Mouse (Mus musculus) cerebellum, postnatal 14 days (tissue): ENCODE measurements at regions not wholly inside any gene's neighbourhood (a gene's known extent, or its start where the extent isn't known, plus 50 kb on each side); places are given as distances from the start of the nearest gene placed in this dataset.

Source experiments
- DNase-seq, 2 experiments: peaks; one replicate each; pipeline ENCODE4 v3.0.0; 2021; ENCODE audit warnings: mixed read lengths in 2 of 2

- peak; percentile 9 to 23 for DNase-seq
These were observed 85.2 kb upstream of the Cdkn2b start for GRCm38 (mm10) chr4:89396020-89396419.

- DNase-seq: no peak
These were observed 84.5 kb upstream of the Cdkn2b start for GRCm38 (mm10) chr4:89395336-89395735.

- no peak for DNase-seq
These were observed 82.4 kb upstream of the Cdkn2b start for GRCm38 (mm10) chr4:89393251-89393711.

- no peak for DNase-seq
These were observed 82.0 kb upstream of the Cdkn2b start for GRCm38 (mm10) chr4:89392791-89393190.

- no peak for DNase-seq
These were observed 80.8 kb upstream of the Cdkn2b start for GRCm38 (mm10) chr4:89391463-89392308.

GRCm38 (mm10) chr4:89383548-89383947 is 72.7 kb upstream of the Cdkn2b start:
- no peak for DNase-seq

- DNase-seq: no peak
These were observed 71.7 kb upstream of the Cdkn2b start for GRCm38 (mm10) chr4:89382434-89382976.

- DNase-seq: no peak
These were observed 70.9 kb upstream of the Cdkn2b start for GRCm38 (mm10) chr4:89381763-89382162.

GRCm38 (mm10) chr4:89381077-89381476 is 70.2 kb upstream of the Cdkn2b start:
- DNase-seq: no peak

GRCm38 (mm10) chr4:89380330-89380945 is 69.6 kb upstream of the Cdkn2b start:
- DNase-seq: no peak

GRCm38 (mm10) chr4:89379622-89380329 is 68.9 kb upstream of the Cdkn2b start:
- no peak for DNase-seq

GRCm38 (mm10) chr4:89372631-89373030 is 61.8 kb upstream of the Cdkn2b start:
- DNase-seq: no peak

- peak; percentile 43 to 61 for DNase-seq
These were observed 58.1 kb upstream of the Cdkn2b start for GRCm38 (mm10) chr4:89368850-89369524.

GRCm38 (mm10) chr4:89366581-89367141 is 55.8 kb upstream of the Cdkn2b start:
- DNase-seq: peak in 1 of 2 experiments; percentile 14

- no peak for DNase-seq
These were observed 55.0 kb upstream of the Cdkn2b start for GRCm38 (mm10) chr4:89365875-89366274.

GRCm38 (mm10) chr4:89363150-89363683 is 52.4 kb upstream of the Cdkn2b start:
- no peak for DNase-seq

- DNase-seq: no peak
These were observed 51.8 kb upstream of the Cdkn2b start for GRCm38 (mm10) chr4:89362650-89363049.

GRCm38 (mm10) chr4:89361316-89361715 is 50.5 kb upstream of the Cdkn2b start:
- no peak for DNase-seq
